Mouse (Mus musculus) c-Kit-positive CD71-positive TER-119-negative erythroid progenitor cells, embryonic 14.5 days (primary cell): ENCODE results near the gene 6330409D20Rik.

Experiments
- DNase-seq: peaks from one replicate; pipeline ENCODE4 v3.0.0-alpha.2; 2013; ENCODE audit warnings: low read depth

Gene 6330409D20Rik

DNA sequence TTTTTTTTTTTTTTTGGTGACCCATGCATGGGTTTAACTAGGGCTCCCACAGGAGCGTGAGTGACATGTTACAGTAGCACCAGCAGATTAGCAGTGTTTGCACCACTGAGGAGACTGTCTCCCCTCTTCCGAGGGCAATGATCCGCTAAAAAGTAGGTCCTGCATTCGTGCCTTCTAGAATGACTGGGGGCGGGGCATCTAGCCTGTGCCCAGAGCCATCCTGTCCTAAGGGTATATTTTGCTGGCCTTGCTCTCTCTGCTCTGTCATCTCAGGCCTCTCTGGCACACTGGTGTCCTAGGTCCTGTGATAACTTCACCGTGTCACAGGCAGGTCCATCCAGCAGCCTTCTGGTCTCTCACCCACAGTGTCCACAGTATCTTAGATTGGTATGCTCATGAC is 41.1 kb downstream of the 6330409D20Rik start:
- DNase-seq, result no peak

DNA sequence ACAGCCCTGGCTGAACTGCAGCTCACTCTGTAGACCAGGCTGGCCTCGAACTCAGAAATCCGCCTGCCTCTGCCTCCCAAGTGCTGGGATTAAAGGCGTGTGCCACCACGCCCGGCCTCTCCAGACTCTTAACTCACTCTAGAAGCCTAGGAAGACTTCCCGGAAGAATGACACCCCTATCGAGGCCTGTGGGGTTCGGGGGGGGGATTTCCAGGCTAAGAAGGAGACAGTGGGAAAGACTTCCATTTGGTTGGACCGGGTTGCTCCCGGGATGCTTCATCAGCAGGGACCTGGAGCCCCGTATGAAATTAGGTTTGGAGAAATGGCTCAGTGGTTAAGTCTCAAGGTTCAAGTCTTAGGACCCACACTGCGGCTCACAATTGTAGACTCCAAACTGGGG is 46.1 kb downstream of the 6330409D20Rik start:
- DNase-seq, result no peak

DNA sequence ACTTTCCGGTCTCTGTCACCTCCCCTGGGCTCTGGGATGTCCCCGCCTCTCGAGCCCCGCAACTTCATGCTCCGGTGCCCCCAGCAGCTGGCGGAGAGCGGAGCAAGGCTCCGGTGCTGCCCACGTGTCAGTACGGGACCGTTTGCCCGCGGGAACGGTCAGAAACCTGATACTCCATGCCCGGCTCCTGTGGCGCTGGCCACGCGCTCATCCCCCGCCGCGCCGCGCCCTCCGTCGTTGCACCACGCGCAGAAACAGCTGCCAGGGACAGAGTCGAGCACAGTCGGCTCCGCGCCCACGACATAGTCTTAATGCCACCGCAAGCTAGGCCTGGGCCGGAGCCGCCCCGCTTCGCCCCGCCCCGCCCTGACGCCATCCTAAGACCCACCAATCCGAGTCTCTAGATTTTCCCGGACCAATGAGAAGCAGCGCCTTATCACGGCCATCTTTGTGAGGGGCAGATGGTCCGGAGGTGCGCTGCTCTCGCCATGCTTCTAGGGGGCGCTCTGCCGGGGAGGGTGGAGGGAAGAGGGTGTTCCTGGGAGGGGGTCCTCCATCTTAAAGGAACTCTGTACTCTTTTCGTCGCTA is 46.9 kb downstream of the 6330409D20Rik start:
- DNase-seq, result peak; percentile 96

DNA sequence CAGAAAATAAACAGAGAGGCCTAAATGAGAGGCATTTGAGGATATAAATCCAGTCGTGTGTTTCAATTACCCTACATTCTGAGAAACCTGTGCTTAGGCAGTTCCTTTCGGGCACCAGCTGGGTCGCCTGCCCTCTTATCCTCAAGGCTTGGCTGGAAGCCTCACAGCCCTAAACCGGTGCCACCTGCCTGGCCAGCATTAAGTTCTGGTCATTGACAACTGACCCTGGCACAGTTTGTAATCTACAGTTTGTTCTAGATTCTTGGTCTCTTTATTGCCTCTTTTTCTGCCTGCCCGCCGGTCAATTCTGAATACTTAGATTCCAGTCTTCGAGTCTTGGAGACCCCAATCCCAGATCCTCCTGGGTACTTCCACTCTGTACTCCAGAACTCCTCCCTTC is 47.5 kb downstream of the 6330409D20Rik start:
- DNase-seq, result no peak

DNA sequence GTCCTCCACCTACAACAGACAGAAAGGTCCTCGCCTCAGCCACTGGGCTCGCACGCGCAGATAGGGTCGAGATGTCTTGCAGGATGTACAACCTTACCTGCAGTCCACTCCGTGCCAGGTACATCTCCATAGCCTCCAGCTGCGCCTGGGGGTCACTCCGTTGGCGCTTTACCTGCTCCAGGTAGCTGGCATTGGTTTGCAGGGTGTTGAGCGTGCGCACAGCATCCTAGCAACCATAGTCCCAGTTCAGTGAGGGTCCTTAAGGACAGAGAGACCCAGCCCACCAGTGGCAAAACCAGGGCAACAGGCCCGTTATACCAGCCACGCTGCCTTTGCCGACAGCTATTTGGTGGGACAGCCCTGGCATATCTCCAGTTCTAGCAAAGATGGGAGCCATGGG is 48.3 kb downstream of the 6330409D20Rik start:
- DNase-seq, result no peak

DNA sequence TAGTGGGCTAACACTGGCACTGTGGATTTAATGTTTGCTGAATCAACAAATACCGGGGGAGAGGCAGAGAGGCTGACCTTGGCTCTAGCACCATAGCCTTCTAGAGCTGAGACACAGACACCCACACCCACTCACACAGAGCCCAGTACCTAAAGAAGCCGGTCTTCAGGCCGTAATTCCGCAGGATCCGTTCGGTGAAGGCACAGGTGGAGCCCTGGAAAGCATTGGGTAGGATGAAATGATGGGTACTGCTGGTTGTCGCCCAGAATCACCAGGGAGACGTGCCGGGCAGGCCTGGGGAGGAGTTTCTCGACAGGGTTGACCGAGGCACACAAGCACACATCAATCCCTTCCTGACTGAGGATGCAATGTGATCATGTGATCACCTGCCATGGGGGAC is 49.8 kb downstream of the 6330409D20Rik start:
- DNase-seq, result no peak

DNA sequence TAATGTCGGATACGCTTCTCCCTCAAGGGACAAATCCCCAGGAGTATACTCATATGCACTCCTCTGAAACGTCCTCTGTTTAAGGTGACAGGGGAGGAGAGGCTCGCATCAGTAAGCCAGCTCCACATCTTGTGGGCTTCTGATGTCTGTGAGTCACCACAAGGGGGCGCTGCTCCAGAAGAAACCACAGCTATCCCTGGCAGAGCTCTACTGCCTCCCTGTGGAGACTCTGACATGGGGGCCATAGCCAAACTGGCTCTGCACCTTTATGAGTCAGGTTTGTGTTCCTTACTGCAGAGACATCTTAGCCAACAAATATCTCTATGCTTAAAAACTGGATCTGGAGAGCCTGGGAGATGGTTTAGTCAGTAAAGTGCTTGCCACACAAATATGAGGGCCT is 51.4 kb downstream of the 6330409D20Rik start:
- DNase-seq, result peak; percentile 89

DNA sequence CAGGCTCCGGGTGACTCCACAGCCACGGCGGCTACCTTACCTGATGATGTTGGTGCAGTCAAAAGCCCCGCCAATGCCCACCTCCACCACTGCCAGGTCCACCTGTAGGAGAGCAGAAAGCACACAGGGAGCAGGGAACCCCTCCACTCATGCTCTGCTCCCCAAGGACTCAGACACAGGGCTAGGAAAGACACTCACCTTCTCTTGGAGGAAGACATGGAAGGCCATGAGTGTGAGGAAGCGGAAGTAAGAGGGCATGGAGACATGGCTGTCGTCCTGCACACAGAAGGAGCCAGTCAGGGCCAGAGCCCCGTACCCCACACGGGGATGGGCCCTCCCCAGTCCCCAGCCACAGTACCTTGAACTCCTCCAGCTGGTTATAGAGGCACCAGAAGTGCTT is 53.3 kb downstream of the 6330409D20Rik start:
- DNase-seq, result no peak

DNA sequence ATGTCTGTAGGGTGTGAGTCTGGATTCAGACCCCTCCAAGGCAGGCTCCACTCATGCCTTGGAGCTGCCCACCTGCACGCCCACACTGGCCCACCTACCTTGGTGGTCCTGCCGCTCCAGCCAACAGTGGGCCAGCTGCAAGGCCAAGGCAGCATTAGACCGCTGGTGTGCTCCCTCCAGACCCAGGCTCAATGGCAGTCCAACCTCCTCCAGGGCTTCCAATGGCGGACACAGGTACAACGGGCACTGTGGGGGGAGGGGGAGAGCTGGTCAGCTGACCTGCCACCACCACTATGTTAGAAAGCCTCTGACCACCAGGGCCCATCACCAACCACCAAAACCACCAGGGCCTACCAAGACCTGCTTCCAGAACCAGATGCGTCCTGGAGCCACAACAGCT is 54.2 kb downstream of the 6330409D20Rik start:
- no peak for DNase-seq

DNA sequence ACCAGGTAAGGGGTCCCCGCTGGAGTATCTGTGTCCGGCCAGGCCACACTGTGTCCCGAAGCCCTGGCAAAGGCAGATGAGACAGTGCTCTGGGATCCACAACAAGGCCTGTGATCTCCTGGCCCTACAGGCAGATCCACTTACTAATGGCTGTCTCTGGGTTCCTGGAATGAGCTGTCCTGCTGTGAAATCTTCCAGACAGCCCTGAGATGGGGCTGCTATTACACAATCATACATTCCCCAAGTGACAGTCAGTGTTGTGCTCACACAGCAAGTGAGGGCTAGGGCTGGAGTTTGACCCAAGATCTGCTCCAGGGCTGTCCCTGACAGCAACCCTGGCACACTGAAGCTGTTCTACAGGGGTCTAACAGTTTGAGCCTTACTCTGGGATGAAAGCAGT is 55.0 kb downstream of the 6330409D20Rik start:
- DNase-seq, result no peak

DNA sequence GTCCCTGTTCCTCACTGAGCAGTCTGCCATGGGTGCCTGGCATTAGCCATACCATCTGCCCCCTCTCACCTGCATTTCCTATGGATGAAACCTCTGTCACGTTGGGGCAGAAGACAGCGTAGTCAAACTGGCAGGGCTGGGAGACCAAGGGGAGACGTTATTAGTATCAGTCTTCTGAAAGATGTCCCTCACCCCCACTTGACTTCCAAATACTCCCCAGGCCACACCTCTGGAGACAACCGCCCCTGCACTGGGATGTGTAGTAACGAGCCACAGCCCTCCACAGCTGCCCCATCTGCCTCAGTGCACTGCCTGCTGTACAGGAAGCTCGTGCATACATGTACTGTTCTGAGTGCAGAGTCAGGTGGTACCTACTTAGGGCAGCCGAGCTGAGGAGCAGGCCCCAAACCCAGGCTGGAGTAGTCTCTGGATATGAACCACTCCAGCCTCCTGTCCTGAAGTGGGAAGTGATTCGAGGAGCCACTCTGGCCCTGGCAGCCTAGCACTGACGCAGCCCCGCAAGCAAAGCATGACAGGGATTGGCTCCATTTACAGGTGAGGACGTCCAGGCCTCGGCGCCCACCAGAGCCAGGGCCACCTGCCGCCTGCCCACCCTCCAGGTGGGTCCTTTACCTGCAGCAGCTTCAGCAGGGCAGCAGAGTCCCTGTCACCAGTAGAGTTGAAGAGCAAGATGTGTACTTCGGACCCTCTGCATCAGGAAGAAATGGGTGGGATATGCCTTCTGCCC is 56.0 kb downstream of the 6330409D20Rik start:
- DNase-seq, result no peak

DNA sequence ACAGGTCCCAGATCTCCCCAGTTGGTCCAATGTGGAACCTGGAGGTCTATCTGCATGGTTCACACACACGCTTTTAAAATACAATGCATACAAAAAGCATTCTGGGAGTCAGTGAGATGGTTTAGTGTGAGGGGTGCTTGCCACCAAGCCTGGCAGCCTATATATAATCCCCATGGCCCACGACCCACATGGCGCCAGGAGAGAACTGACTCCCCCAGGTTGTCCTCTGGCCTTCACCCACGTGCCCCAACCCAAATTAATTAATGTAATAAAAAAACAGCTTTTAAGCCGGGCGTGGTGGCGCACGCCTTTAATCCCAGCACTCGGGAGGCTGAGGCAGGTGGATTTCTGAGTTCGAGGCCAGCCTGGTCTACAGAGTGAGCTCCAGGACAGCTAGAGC is 57.1 kb downstream of the 6330409D20Rik start:
- DNase-seq, result no peak

DNA sequence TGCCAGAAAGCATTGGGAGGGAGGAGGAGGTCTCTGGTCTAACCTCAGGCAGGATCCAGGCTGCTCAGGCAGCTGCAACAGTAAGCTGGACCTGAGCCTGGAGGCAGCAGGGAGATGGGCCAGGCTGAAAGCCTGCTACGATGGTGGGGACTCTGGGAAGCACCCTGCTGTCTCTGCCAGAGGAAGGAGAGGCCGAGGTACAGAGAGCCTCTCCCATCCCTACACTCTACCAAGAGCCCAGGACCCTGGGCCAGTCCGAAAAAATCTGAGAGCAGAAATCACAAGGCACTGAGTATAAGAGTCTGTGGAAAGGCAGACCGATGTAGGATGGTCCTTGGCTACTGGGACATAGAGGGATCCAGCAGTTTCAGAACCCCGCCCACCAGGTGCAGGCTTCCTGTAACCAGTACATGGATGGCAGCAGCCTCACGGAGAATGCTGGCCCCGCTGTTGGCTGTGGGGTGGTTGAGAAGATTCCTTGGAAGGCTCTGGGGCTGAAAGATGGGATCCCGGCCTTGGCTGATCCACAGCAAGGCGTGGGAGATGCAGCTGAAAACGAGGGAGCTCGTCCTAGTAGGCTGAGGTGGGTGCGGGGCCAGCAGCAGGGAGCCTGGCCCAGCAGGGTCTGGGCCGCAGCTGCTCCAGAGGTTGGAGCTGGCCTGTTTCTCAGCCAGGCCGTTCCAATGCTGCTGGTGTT is 57.9 kb downstream of the 6330409D20Rik start:
- no peak for DNase-seq
